Mouse (Mus musculus) left cerebral cortex, adult 18-20 months (tissue): ENCODE data around the gene Wwp2. TPM values are rescaled to one million over a fixed set of nuclear protein-coding genes. Genes with fewer than 3 reads are reported as not detected.

Experiments
- DNase-seq, 2 experiments: peaks; one replicate each; pipeline ENCODE4 v3.0.0; 2021 to 2022; ENCODE audit warnings: low spot score in 2 of 2, mixed read lengths in 1 of 2
- total RNA-seq, 2 experiments: library from RNA; stranded (reverse); gene quantifications; 2 replicates each; pipeline ENCODE4 v1.2.3; 2021

Wwp2 gene
- total RNA-seq, 2 experiments from 2014 or later: 37.2 to 43.0 TPM

GRCm38 (mm10) chr8:107504239-107504985, 68.2 kb downstream of the Wwp2 start:
- no peak for DNase-seq

- DNase-seq: no peak
Measured at GRCm38 (mm10) chr8:107505271-107505670, 69.1 kb downstream of the Wwp2 start.

- DNase-seq: no peak
Measured at GRCm38 (mm10) chr8:107507019-107507418, 70.9 kb downstream of the Wwp2 start.

- DNase-seq: no peak
Measured at GRCm38 (mm10) chr8:107510204-107510603, 74.0 kb downstream of the Wwp2 start.

- no peak for DNase-seq
Measured at GRCm38 (mm10) chr8:107510766-107511165, 74.6 kb downstream of the Wwp2 start.

- no peak for DNase-seq
Measured at GRCm38 (mm10) chr8:107513249-107513648, 77.1 kb downstream of the Wwp2 start.

- no peak for DNase-seq
Measured at GRCm38 (mm10) chr8:107514949-107515721, 79.0 kb downstream of the Wwp2 start.

GRCm38 (mm10) chr8:107518726-107519125, 82.6 kb downstream of the Wwp2 start:
- DNase-seq: no peak

GRCm38 (mm10) chr8:107519860-107520259, 83.7 kb downstream of the Wwp2 start:
- no peak for DNase-seq

- no peak for DNase-seq
Measured at GRCm38 (mm10) chr8:107521788-107522554, 85.8 kb downstream of the Wwp2 start.

- no peak for DNase-seq
Measured at GRCm38 (mm10) chr8:107522555-107522833, 86.3 kb downstream of the Wwp2 start.

- no peak for DNase-seq
Measured at GRCm38 (mm10) chr8:107524535-107524934, 88.4 kb downstream of the Wwp2 start.

- no peak for DNase-seq
Measured at GRCm38 (mm10) chr8:107528786-107529185, 92.6 kb downstream of the Wwp2 start.

GRCm38 (mm10) chr8:107537472-107537871, 101.3 kb downstream of the Wwp2 start:
- no peak for DNase-seq

GRCm38 (mm10) chr8:107540623-107541022, 104.5 kb downstream of the Wwp2 start:
- DNase-seq: no peak

- DNase-seq: no peak
Measured at GRCm38 (mm10) chr8:107541369-107541768, 105.2 kb downstream of the Wwp2 start.

GRCm38 (mm10) chr8:107542151-107542550, 106.0 kb downstream of the Wwp2 start:
- DNase-seq: no peak

- DNase-seq: no peak
Measured at GRCm38 (mm10) chr8:107543714-107544113, 107.5 kb downstream of the Wwp2 start.

GRCm38 (mm10) chr8:107544211-107544610, 108.0 kb downstream of the Wwp2 start:
- no peak for DNase-seq

- peak; percentile 24 to 66 for DNase-seq
Measured at GRCm38 (mm10) chr8:107544651-107545174, 108.5 kb downstream of the Wwp2 start.

GRCm38 (mm10) chr8:107545621-107546152, 109.5 kb downstream of the Wwp2 start:
- no peak for DNase-seq
